Mouse (Mus musculus) 3T3-L1 (cell line): ENCODE measurements at regions not wholly inside any gene's neighbourhood (a gene's known extent, or its start where the extent isn't known, plus 50 kb on each side); places are given as distances from the start of the nearest gene placed in this dataset.

Experiments used
- DNase-seq: peaks from one replicate; pipeline ENCODE4 v3.0.0-alpha.2; 2015; ENCODE audit warnings: low read depth, low spot score

DNA sequence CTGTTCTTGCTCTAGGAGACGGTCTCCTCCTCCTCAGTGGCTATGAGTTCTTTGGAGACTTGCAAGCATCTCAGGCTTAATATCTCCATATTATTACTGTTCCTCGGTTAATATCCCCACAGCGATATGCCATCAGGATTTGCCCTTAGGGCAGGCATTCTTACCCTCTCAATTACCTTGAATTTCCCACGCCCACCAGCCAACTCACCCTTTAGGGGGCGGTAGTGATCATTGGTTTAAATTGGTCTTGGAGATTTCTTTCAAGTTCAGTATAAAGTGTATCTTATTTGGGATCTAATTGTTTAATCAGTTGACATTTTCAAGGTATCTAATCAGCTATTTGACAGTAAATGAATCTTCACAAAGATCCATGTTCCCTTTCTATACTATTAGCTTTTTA is 162.5 kb downstream of the Emp1 start:
- DNase-seq: no peak

DNA sequence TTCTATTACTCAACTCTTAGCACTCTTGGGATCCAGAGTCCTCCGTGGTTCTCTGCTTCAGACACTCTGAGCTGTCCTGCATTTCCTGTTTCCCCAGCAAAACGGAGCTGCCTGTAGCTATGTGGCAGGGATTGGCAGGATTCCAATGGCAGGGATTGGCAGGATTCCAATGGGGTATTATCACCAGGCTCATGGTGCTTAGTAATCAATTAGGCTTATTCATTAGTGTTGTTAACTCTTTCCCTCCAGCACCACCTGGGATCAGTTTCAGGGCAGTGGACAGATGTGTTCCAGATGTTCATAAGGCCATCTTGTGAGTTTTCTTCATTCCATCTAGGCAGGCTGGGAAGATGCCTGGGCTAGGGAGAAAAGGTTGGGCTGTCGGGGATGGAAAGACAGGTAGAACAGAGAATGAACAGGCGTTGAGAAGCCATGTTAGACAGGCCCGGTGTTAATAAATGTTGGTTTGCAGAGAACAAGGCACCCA is 163.5 kb downstream of the Emp1 start:
- no peak for DNase-seq

DNA sequence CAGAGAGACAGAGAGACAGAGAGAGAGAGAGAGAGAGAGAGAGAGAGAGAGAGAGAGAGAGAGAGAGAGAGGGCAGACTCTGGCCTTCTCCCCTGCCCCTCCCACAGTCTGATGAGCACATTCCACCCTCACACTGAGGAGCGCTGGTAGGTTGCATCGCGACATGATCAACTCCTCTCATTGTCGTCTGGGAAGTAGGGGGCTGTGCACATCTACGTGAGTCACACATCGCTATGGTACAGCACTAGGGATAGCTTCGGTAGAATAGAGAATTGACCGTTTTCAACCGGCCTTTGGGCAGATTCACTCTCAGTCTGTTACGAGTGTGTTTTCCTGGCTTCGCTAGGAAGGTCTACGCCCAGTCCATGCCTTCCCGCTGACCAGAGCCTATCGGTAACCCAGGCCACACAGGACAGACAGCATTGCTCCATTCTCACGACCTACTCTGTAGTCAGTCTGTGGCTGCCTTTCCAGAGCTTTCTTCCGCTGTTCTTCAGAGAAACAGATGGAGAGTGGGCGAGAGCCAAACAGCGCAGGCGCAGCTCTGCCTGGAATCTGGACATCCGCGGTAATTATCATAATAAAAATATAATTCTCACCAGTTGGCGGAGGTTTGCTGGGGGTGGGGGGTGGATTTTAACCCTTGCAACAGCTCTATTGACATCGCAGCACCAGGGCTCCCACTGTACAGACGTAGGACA is 164.3 kb downstream of the Emp1 start:
- no peak for DNase-seq

DNA sequence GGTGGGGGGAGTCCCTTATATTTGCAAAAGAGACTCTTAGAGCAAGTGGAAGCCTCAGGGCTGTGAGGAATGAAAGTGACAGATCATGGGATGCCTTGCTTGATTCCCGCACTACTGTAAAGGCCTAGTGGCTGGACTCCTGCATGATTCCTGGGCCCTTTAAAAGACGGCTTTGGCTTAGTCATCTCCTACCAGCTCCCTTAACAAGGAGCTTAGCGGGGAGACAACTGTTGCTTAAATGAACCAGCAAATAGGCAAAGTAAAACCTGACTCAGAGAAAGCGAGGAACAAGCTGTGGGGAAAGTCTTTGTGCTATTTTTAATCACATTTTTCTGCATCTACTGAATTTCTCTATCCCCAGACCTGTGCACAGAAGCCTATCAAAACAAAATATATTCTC is 165.5 kb downstream of the Emp1 start:
- no peak for DNase-seq

DNA sequence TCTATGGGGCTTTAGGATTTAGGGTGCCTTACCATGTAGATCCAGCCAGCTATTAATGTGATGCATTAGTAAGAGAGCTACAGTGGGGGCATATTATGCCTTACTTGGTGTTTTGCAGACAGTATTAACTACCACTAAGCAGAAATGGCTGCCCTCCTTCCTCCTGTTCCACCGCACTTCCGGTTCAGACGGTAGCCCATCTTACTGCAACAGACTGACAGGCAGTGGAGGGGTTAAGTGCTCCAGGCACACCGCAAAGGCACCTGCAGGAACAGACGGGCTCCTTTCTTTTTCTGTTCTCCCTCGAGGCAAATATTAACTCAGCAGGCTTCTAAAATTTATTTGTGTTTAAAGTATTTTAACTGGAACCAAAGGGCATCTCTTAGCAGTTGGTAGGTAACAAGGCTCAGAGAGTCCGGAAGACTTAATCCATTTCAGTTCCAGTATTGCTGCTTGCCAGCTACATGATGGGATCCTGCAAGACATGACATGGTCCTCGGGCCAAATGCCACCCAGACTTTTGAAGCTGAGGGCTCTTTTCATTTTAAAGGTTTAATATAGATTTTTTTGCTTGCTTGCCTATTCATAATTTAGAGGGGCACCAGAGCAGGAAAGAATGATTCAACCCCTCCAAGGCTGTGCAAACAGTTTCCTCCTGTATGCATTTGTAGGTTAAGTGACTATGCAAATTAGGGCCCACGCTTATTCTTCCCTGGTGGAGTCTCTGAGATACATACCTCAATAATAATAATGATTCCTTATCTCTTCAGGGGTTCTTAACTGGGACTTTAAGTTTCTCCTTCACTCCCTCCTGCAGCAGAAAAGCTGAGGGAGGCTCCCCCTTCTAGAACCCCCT is 177.7 kb downstream of the Emp1 start:
- no peak for DNase-seq

DNA sequence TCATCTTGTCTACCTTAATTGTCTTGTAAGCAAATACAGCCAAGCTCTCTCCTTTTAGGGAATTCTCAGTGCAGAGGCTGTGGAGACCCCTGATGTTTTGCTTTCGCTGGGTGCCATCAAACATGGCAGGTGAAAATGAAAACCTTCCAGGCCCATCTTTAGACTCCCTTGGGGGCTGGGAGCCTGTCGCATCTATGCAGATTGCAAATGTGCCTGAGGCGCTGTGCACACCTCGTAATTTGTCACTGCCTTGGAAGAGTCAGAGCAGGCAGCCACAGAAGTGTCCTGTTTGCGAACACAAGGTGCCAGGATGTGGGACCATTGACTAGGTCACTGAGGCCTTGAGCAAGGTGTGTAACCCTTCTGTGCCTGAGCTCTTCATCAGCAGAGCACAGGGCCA is 179.2 kb downstream of the Emp1 start:
- no peak for DNase-seq

GRCm38 (mm10) chr6:135542356-135542755 is 180.0 kb downstream of the Emp1 start:
- no peak for DNase-seq

DNA sequence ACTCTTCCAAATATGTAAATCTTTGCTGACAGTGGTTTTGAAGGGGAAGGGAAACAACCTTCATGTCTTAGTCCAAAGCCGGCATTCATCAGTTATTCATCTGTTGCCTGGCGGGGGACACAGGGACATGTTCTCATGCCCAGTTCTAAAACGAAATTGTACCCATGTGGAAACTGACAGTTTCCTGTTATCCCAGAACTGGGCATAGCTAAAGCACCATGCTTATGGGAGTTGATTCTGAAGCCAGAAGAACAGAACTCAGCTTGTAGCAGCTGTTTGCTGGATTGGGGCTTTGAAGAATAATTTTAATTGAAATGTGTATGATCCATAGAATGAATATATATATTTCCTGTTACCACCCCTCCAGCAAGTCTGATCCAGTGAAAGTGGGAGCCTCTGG is 181.0 kb downstream of the Emp1 start:
- no peak for DNase-seq

GRCm38 (mm10) chr6:135543863-135544262 is 181.5 kb downstream of the Emp1 start:
- DNase-seq: no peak

GRCm38 (mm10) chr6:135550368-135550950 is 188.1 kb downstream of the Emp1 start:
- DNase-seq: no peak

DNA sequence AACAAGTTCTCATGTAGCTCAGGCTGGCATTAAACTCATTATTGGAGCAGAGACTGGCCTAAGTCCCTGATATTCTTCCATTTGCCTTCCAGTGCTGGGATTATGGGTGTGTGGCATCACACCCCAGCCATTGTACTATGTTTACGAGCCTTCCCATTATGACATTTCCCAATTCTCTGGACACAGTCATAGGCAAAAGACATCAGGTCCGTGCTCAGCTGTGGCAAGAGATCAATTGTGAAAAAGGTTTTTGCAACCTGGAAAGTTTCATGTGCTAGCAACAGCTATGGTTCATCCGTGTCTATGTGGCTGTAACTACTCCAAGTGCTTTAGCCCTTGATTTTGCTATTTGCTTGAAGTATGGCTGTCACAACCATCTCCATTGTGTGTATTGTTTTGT is 190.1 kb downstream of the Emp1 start:
- no peak for DNase-seq

- DNase-seq: no peak
These were observed 197.2 kb downstream of the Emp1 start for GRCm38 (mm10) chr6:135559501-135559907.

DNA sequence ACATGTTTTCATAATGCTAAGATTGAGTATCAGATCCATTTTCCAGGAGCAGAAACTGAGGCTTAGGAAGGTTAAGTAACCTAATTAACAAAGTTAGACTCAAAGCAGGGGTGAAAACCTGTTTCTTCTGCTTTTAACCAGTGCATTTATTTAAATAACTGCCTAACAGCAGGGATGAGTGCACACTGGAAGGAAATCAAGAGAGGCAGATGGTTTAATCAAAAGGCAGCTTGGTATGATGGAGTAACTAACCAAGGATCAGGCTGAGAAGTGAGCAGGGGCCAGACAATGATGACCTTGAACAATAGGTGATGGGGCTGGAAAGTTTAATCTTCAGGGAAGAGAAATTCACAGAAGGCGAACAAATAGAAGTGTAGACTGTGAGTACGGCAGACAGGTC is 199.9 kb downstream of the Emp1 start:
- DNase-seq: no peak

GRCm38 (mm10) chr6:135563766-135564165 is 201.4 kb downstream of the Emp1 start:
- no peak for DNase-seq

GRCm38 (mm10) chr6:135569086-135569485 is 206.7 kb downstream of the Emp1 start:
- DNase-seq: no peak

DNA sequence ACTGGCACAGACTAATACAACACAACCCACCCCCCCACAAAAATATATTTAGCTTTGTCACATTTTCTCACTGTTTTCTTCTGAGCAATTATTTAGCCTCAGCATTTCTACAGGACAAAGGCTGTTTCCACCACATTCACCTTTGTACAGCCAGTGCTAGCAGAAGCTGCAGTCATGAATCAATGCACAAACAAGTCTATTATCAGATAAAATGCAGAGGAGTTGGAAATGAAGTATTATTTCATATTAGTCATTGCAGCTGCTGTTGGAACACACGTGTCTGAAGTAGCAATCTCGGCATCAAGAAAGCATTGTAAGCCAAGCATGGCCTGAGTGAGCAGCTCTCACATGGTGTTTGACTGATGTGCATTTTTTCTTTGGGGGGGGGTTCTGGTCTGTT is 212.9 kb downstream of the Emp1 start:
- DNase-seq: no peak

DNA sequence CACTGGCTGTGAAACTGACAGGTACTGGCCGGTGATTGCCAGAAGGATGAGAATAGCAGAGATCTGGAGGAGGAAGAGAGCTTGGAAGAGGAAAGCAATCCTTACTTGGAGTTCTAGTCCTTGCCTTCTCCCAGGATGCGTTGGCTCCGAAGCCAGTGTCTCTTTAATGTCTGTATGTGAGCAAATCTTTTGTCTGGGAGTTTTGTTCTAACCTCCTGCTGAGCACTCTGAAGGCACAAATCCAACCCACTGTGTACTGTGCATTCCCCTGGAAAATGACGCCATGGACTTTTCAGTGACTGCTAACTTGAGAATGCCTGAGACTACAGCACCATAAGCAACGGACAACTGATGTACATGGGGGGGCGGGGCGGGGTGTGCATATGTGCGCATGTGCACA is 216.4 kb downstream of the Emp1 start:
- DNase-seq: no peak

DNA sequence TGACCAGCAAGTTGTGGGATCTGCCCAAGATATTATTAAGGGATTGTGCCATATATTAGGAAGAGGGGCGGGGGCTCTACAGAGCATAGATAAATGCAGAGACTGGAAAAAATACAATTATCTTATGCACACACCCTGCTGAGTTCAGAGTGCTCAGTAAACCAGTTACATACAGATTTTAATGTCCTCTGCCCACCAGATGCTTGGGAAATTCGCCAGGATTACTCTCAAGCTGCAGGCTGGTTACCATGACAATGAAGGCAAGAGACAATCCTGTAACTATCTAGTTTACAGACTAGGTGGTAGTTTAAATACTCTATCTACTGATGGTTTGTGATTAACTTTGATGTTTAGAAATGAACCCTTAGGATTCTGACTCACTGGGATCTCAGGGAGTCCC is 220.2 kb downstream of the Emp1 start:
- DNase-seq: peak; percentile 5

GRCm38 (mm10) chr6:135584782-135585181 is 222.4 kb downstream of the Emp1 start:
- no peak for DNase-seq

DNA sequence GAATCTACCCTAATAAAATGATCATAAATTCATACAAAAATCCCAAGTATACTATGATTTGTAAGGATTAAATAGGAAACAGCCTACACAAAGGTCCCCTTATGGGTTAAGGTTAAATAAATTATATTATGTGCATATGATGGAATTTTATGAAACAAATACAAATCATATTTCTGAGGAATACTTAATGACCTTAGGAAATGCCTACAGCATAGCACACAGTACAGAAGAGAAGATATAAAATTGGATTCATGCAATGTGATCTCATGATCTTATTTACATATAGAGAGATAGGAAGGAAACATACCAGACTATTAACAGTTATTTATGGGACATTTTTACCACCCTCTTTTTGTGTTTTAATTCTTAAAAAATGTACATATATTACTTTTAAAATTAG is 227.7 kb downstream of the Emp1 start:
- DNase-seq: no peak

DNA sequence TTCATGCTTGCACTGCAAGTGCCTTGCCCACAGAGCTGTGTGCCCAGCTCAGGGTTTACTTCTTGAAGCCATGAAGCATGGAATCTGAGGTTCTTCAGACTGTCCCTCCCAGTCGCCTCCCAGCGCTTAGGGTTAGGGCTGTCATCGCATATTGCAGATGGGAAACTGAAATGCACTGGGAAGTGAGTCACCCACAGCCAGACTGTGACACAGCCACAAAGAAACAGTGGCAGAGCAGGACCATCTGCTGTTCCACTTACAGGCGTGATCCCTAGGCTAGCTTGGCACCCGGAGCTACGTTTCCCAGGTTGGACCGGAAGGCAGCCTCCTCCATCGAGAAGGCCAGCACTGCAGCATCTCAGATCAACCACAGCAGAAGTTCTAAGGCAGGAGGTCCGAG is 228.7 kb downstream of the Emp1 start:
- no peak for DNase-seq

DNA sequence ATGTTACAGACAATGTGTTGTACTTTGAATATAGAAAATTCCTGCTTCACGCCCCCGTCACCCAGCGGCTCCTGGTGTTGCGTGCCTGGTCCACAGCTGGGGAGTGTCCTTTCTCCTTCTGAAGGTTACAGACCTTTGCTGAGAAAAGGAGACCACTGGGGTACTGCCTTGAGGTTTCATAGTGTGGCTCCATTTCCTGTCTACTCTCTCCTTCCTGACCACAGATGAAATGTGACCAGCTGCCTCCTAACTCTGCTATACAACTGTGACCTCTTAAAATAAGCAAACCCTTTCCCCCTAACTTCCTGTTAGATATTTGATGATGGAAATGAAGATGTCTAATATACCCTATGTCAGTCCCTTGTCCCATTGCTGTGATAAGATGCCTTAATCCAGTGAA is 234.0 kb downstream of the Emp1 start:
- no peak for DNase-seq
